Mouse (Mus musculus): ENCODE measurements around the gene Supt3. TPM values are rescaled to one million over a fixed set of nuclear protein-coding genes. Genes with fewer than 3 reads are reported as not detected.

Gene Supt3
- total RNA-seq, 2 experiments from 2014 or later, result 10.2 to 10.8 TPM

DNA sequence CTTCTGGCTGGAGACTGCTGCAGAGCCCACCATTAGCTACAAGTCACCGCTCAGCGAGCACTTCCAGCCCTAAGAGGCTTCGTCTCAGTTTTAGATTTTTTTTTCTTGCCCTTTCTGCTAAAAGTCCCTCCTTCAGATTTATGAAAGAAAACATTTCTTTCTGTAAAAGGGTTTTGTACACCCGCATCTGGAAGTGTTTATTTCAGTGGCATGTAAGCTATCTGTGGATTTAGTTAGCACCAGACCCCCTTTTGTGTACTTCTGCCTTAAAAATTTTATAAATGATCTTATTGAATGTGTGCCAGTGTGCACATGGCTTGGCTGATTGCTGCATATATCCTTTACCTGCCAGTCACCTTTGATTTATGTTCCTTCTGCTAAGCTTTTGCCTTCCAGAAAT is 277.6 kb downstream of the Supt3 start:
- TF ChIP-seq CTCF (IDR thresholded peaks at IDR 0.05), result no peak
- no peak for DNase-seq
- no peak overlapping the region for H3K27ac ChIP-seq
- H3K4me3 ChIP-seq, result no peak overlapping the region
- intact Hi-C loops (cut with DNase I), result no loop called here

DNA sequence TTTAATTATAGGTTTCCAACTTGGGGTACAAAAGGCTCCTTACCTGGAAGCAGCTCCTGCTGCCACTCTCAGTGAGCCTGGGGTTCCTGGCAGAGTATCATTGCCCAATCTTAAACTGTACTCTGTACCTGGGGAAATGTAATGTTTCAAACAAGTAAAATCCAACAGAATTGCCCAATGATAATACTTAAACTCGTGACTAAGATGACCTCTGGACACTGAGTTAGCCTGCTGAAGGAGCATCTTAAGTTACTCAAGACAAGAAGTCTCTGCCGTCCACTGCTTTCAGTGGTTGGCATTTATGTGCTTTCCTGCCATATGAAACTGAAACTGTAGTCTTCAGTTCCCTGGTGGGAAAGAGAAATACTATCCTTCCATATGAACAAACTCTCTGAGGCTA is 279.9 kb downstream of the Supt3 start:
- no peak for TF ChIP-seq CTCF (IDR thresholded peaks at IDR 0.05)
- Histone ChIP-seq H3K4me3 (no peak overlapping the region), H3K27ac (no peak overlapping the region)
- no peak for DNase-seq
- intact Hi-C loops (cut with DNase I), result no loop called here

DNA sequence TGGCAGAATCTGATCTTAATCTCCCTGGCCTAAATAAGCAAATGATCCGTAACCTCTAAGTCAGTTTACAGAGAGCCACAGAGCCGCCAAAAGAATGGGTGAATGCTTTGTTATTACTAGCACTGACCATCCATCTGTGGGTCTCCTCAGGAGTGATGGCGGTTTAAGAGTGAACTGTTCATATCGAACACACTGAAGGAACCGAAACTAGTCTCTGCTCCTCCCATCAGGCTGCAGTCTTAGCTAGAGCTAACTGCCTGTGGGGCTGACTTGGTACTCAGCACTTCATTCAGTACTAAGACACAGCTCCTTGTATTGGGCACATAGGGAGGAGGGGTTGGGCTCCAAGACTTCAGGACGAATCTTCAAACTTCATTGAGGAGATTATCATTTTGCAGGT is 280.8 kb downstream of the Supt3 start:
- H3K27ac ChIP-seq, result no peak overlapping the region
- no peak for TF ChIP-seq CTCF (IDR thresholded peaks at IDR 0.05)
- no peak for DNase-seq
- intact Hi-C loops (cut with DNase I), result no loop called here
- H3K4me3 ChIP-seq, result no peak overlapping the region

GRCm38 (mm10) chr17:45058566-45059363 is 281.8 kb downstream of the Supt3 start:
- Histone ChIP-seq H3K4me3 (no peak overlapping the region), H3K27ac (no peak overlapping the region)
- DNase-seq, result no peak
- intact Hi-C loops (cut with DNase I), result no loop called here
- TF ChIP-seq CTCF (IDR thresholded peaks at IDR 0.05), result no peak

GRCm38 (mm10) chr17:45063776-45064175 is 286.8 kb downstream of the Supt3 start:
- Histone ChIP-seq H3K27ac (no peak overlapping the region), H3K4me3 (no peak overlapping the region)
- TF ChIP-seq CTCF (IDR thresholded peaks at IDR 0.05), result no peak
- DNase-seq, result no peak
- intact Hi-C loops (cut with DNase I), result no loop called here

GRCm38 (mm10) chr17:45065465-45065864 is 288.5 kb downstream of the Supt3 start:
- intact Hi-C loops (cut with DNase I), result no loop called here

GRCm38 (mm10) chr17:45067441-45067840 is 290.5 kb downstream of the Supt3 start:
- Histone ChIP-seq H3K4me3 (no peak overlapping the region), H3K27ac (no peak overlapping the region)
- no peak for TF ChIP-seq CTCF (IDR thresholded peaks at IDR 0.05)
- intact Hi-C loops (cut with DNase I), result no loop called here
- DNase-seq, result no peak

More at GRCm38 (mm10) chr17:45065465-45065864, 288.5 kb downstream of the Supt3 start:
- Histone ChIP-seq H3K27ac (no peak overlapping the region), H3K4me3 (no peak overlapping the region)
- no peak for DNase-seq
- no peak for TF ChIP-seq CTCF (IDR thresholded peaks at IDR 0.05)

DNA sequence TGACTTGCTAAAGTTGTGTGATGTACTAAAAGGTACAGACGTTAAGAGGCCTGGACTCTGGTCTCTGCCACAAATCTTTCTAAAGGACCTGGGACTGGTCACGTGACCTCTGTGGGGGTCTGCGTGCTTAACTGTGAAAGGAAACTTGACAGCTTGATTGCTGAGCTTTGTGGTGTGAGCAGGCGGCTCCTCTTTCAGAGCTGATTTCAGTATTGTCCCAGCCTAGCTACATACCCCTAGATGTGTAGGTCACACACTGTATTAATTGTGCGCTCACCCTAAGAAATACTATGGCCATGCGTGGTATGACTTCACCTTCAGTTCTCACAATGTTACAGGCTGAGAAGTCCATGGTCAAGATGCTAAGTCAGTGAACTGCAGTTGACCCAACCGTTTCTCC is 291.4 kb downstream of the Supt3 start:
- no peak for TF ChIP-seq CTCF (IDR thresholded peaks at IDR 0.05)
- no peak overlapping the region for H3K4me3 ChIP-seq
- intact Hi-C loops (cut with DNase I), result no loop called here
- no peak overlapping the region for H3K27ac ChIP-seq
- DNase-seq, result no peak

DNA sequence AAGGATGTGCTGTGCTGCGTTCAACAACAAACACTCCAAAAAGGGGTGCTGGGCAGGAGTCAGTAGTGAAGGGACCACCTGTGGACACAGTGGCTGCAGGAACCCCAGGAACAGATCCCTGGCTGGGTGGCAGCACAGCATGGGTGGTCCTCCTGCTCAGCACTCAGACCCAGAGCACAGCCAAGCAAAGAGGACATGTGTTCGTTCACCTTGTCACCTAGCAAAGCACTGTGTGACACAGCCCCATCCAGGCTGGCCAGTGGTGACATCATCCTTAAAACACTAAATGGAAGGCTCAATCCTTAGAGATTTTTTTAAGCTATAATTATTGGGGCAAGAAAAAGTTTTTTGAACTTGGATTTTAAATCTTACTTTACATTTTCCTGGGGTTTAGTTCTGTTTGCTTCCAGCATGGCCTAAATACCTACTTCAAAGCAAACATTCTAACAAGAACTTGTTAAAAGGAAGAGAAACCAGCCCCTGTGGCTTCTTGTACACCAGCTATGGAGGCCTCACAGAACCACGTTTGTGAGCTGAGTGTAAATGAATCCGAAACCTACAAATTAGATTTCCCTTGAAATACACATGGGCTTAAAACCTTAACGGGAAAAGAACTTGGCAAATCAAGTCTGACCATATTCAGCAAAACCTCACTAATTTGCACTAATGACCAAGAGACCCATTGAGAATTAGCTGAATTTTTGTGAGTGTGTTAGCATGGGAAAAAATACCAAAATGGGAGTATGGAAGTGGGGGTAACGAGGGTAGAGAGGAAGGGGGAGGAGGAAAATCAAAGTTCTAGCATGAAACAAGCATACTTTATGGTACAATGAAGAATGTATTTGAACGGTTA is 295.8 kb downstream of the Supt3 start:
- H3K4me3 ChIP-seq, result no peak overlapping the region
- H3K27ac ChIP-seq, result no peak overlapping the region
- no peak for DNase-seq
- intact Hi-C loops (cut with DNase I), result no loop called here
- no peak for TF ChIP-seq CTCF (IDR thresholded peaks at IDR 0.05)

DNA sequence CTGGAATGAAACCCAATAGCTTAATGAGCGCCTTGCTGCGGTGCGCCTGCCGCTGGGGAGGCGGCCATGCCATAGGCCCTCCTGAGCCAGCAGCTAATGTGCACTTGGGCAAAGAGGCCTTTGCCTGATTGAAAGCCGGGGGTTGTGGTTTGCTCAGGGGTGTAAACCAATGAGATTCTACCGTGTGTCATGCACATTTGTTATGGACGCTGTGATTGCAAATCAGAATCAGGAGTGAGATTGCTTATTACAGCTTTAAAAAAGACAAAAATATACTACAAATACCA is 296.3 kb downstream of the Supt3 start:
- DNase-seq, result no peak
- intact Hi-C loops (cut with DNase I), result no loop called here
- TF ChIP-seq CTCF (IDR thresholded peaks at IDR 0.05), result no peak
- no peak overlapping the region for H3K4me3 ChIP-seq
- no peak overlapping the region for H3K27ac ChIP-seq

DNA sequence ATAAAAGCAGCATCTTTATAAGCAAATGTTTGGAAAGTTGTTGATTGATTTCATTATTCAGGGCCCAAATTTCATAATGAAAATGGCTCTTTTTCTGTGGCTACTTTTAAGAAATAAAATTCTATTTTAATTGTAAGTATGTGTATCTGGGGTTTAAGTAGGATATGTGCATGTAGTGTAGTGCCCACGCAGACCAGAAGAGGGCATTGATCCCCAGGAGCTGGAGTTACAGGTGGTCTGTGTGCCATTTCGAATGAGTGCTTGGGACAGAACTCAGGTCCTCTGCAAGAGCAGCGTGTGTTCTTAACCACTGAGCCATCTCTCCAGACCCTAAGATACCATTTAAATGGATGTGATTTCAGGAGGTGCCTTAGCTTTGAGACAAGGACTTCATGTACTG is 296.8 kb downstream of the Supt3 start:
- no peak overlapping the region for H3K4me3 ChIP-seq
- TF ChIP-seq CTCF (IDR thresholded peaks at IDR 0.05), result peak; percentile 5; the same call in 1 of the 2 replicates
- intact Hi-C loops (cut with DNase I), result no loop called here
- DNase-seq, result no peak
- no peak overlapping the region for H3K27ac ChIP-seq

GRCm38 (mm10) chr17:45076951-45077350 is 300.0 kb downstream of the Supt3 start:
- intact Hi-C loops (cut with DNase I), result no loop called here
- H3K4me3 ChIP-seq, result no peak overlapping the region
- H3K27ac ChIP-seq, result no peak overlapping the region
- DNase-seq, result no peak
- no peak for TF ChIP-seq CTCF (IDR thresholded peaks at IDR 0.05)

DNA sequence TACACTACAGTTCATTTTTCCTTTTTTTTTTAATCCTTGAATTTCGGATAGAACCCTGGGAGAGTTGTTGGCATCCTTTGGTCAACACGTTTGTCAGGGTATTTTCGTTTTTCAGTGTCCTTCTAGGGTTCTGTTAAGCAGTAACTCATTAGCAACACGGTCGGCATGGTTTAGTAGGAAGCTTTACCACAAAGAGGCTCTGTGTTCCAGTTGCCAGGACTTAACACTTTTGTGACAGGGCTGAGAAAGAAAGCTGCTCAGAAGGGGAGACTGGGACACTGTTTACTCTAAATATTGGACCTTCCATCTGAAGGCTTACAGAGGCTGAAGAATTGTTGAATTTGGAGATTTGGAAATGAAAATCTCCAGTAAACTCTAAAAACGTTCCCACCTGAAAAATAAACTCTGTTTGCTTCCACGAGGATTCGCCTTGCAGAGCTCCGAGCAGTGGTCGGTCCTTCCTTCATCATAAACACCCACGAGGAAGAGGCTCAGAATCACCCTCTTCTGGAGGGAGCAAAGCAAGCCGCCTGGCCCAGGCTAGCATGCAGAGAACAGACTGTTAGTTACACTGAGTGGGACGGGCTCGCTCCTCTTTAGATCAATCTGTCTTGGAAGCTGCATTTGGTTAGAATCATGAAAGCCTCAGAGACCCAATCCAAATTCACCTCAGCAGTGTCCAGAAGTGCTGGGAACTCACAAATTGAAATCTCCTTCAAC is 301.1 kb downstream of the Supt3 start:
- no peak for TF ChIP-seq CTCF (IDR thresholded peaks at IDR 0.05)
- H3K27ac ChIP-seq, result no peak overlapping the region
- intact Hi-C loops (cut with DNase I), result no loop called here
- no peak overlapping the region for H3K4me3 ChIP-seq
- DNase-seq, result no peak
